Mouse (Mus musculus): Measurements from ENCODE around the gene Mob3c.
A peak's percentile ranks its signal among the peaks of the same experiment; 100 is the strongest.

Gene Mob3c

GRCm38 (mm10) chr4:115827888-115828571, at the start of gene Mob3c:
TSS of gene Mob3c (plus strand) at chr4:115828092.
- peak; percentile 84 for DNase-seq

GRCm38 (mm10) chr4:115780269-115780668, 47.6 kb upstream of the Mob3c start:
- DNase-seq, result no peak

GRCm38 (mm10) chr4:115780918-115781317, 47.0 kb upstream of the Mob3c start, which contains the start of gene Tex38:
TSS of gene Tex38 (minus strand) at chr4:115781018.
- no peak for DNase-seq

GRCm38 (mm10) chr4:115782026-115782805, 45.7 kb upstream of the Mob3c start:
- no peak for DNase-seq

- peak; percentile 71 for DNase-seq
These were observed 43.0 kb upstream of the Mob3c start, which contains the start of gene Atpaf1 for GRCm38 (mm10) chr4:115784769-115785510. TSS of gene Atpaf1 (plus strand) at chr4:115784812.

- DNase-seq, result no peak
These were observed 42.3 kb upstream of the Mob3c start for GRCm38 (mm10) chr4:115785511-115786034.

- no peak for DNase-seq
These were observed 37.0 kb upstream of the Mob3c start for GRCm38 (mm10) chr4:115790864-115791263.

GRCm38 (mm10) chr4:115795360-115795759, 32.5 kb upstream of the Mob3c start:
- DNase-seq, result no peak

GRCm38 (mm10) chr4:115799981-115800380, 27.9 kb upstream of the Mob3c start:
- DNase-seq, result no peak

GRCm38 (mm10) chr4:115812326-115812725, 15.6 kb upstream of the Mob3c start:
- no peak for DNase-seq

- DNase-seq, result no peak
These were observed 12.3 kb upstream of the Mob3c start for GRCm38 (mm10) chr4:115815606-115816005.

- DNase-seq, result no peak
These were observed 7.7 kb upstream of the Mob3c start for GRCm38 (mm10) chr4:115820199-115820598.

GRCm38 (mm10) chr4:115820944-115821343, 6.9 kb upstream of the Mob3c start:
- no peak for DNase-seq

GRCm38 (mm10) chr4:115821431-115821830, 6.5 kb upstream of the Mob3c start:
- DNase-seq, result no peak

- DNase-seq, result peak; percentile 8
These were observed 6.0 kb upstream of the Mob3c start for GRCm38 (mm10) chr4:115821928-115822327.

- DNase-seq, result no peak
These were observed 3.7 kb upstream of the Mob3c start for GRCm38 (mm10) chr4:115824178-115824577.

- DNase-seq, result no peak
These were observed 2.6 kb upstream of the Mob3c start for GRCm38 (mm10) chr4:115825271-115825670.

GRCm38 (mm10) chr4:115827066-115827465, 826 bp upstream of the Mob3c start:
- DNase-seq, result no peak

GRCm38 (mm10) chr4:115827535-115827887, 381 bp upstream of the Mob3c start:
- DNase-seq, result no peak

GRCm38 (mm10) chr4:115828572-115828902, 645 bp downstream of the Mob3c start:
- DNase-seq, result no peak

- DNase-seq, result no peak
These were observed 2.6 kb downstream of the Mob3c start for GRCm38 (mm10) chr4:115830491-115830890.

GRCm38 (mm10) chr4:115831221-115831620, 3.3 kb downstream of the Mob3c start:
- DNase-seq, result no peak

GRCm38 (mm10) chr4:115832040-115832439, 4.1 kb downstream of the Mob3c start:
- no peak for DNase-seq
